Mouse (Mus musculus): ENCODE measurements around the gene F11.

The F11 gene

GRCm38 (mm10) chr8:45238282-45238681, 23.5 kb downstream of the F11 start:
- no peak for DNase-seq

DNA sequence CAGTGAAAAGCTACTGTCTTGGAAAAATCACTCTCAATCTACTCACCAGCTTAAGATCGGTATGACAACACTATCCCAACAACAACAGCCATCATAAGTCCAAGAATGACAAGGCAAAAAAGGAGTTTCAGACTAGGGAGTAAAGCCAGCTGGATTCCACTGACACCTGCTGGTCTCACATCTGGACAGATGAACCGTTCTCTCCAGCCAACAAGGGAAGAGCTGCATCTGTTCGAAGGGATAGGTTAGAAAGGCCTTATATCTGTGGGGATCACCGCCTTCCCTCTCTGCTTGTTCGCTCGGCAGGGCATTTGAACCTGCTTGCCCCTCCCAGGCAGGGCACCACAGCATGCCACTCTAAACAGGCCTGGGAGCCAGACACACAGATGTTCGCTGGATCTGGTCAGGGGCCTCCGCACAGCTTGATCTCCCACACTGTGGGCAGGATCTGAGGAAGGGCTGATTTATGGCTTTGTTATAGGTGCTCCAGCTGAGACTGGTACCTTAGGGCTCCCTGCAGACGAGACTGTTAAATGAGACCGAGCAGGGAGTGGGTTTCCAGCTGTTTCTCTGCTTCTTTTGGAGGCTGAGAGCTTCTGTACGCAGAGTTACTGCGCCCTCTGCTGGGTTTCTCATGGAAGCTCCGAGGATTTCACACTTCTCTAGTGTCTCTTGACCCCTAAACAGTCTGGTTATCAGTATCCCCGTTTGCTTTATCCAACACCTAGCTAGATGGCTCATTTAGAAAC, 25.5 kb downstream of the F11 start:
- DNase-seq: no peak

GRCm38 (mm10) chr8:45235228-45235627, 26.6 kb downstream of the F11 start:
- DNase-seq: no peak

DNA sequence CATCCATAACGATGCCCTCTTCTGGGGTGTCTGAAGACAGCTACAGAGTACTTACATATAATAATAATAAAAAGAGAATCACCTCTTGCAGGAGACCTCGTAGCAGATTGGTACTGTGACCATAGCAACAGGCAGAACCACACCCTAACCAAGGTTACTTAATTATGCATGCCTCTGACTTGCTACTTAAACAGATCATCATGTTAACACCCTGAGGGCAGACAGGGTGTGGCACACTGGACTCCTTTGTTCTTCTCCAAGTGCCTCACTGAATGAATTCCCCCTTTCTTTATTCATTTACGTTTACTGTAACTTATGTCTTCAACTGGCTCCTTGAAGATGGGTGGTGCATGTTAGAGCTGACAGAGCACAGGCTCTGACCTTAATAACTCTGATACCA, 28.6 kb downstream of the F11 start:
- DNase-seq: no peak

DNA sequence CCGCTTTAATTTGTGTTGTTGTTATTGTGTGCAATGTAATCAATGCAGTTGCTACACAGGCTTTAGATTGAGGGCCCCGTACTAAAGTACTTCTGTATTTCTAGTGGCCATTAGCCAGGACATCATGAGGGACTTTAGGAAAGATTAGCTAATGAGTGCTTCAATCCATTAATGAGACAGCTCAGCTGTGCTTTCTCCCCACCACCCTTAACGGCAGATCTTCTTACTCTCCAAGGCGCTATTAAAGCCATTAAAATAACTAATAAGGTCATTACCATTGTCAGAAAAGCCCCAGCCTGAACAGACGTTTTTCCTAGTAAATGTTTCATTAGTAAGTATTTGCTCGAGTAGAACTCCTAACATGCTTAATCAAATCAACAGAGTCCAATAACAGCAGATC, 59.4 kb downstream of the F11 start:
- no peak for DNase-seq

GRCm38 (mm10) chr8:45201605-45202004, 60.2 kb downstream of the F11 start:
- no peak for DNase-seq

DNA sequence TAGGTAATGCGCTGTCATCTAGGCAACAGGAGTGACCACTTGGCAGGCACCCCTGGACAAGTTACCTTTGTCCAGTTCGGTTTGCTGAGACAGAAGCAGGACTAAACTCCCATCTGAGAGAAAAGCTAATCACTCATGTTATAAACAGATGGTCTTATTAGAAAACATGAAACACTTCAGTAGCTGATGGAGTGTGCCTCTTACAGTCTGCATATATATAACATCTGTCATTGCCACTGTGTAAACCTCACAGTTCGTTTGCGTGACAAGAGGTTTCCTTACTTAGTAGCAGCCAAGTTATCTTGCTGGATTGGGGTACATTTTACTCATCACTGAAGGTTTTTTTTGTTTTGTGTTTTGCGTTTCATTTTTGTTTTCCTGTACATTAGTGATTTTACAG, 64.5 kb downstream of the F11 start:
- no peak for DNase-seq

- DNase-seq: no peak
Measured at GRCm38 (mm10) chr8:45195954-45196526, 65.8 kb downstream of the F11 start.

Measured in cerebellum, adult 11-12 months (tissue).